Mouse (Mus musculus) bone marrow macrophage, adult 2 months (primary cell): ENCODE data around the gene Evi2a.

Source experiments
- CTCF ChIP-seq: IDR thresholded peaks from 2 replicates; pipeline ENCODE4 v1.5.1; 2012; ENCODE audit warnings: low read depth, mild to moderate bottlenecking, low read length, moderate library complexity
- POLR2A ChIP-seq: IDR thresholded peaks from 2 replicates; pipeline ENCODE4 v1.6.1; 2012; ENCODE audit warnings: mild to moderate bottlenecking, low read depth, low read length, borderline replicate concordance

- TF ChIP-seq CTCF = no peak
- TF ChIP-seq POLR2A = no peak
Observed at GRCm38 (mm10) chr11:79483392-79483791, 47.0 kb downstream of the Evi2a start.
